Mouse (Mus musculus): Measurements from ENCODE around the gene Pate4. TPM values are rescaled to one million over a fixed set of nuclear protein-coding genes. Genes with fewer than 3 reads are reported as not detected.

The Pate4 gene
- polyA plus RNA-seq, 1 experiment: not detected

DNA sequence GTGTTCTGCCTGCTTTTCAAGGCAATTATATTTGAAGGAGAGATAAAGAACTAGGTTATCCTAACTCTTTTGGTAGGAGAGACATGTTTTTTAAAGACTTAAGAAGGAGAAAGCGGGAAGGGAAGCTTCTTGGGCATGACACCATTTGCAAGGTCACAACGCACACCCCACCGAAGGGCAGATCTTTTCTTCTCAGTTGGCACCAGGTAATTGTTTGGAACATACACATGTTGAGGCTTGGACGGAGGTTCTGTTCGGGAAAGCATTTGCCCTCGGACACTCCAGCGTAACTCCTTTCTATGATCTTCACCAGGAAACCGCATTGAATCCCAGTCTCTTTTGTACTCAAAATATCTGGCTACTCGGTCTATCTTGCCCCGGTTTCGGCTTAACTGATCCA is 50.7 kb downstream of the Pate4 start:
- peaks cover 3% of the 10 kb centered on the region for H3K36me3 ChIP-seq (ENCODE audit: control insufficient read depth, insufficient read depth, low read length)
- no peaks in the 10 kb centered on the region for H3K27me3 ChIP-seq (ENCODE audit: control insufficient read depth, insufficient read depth, low read length)
- H3K27ac ChIP-seq (ENCODE audit: control insufficient read depth, insufficient read depth, low read depth, low read length): no peak overlapping the region
- peaks cover 3% of the 10 kb centered on the region for H3K4me1 ChIP-seq (ENCODE audit: control insufficient read depth, insufficient read depth, low read length)
- H3K4me3 ChIP-seq (ENCODE audit: control insufficient read depth, low read depth, low read length): peak overlapping the region; percentile 13
- TF ChIP-seq CTCF (IDR thresholded peaks at IDR 0.05; ENCODE audit: control insufficient read depth, insufficient read depth, insufficient replicate concordance, low read depth, low read length) (no peak), POLR2A (IDR thresholded peaks at IDR 0.05; ENCODE audit: control insufficient read depth, low read depth, low read length) (no peak)

DNA sequence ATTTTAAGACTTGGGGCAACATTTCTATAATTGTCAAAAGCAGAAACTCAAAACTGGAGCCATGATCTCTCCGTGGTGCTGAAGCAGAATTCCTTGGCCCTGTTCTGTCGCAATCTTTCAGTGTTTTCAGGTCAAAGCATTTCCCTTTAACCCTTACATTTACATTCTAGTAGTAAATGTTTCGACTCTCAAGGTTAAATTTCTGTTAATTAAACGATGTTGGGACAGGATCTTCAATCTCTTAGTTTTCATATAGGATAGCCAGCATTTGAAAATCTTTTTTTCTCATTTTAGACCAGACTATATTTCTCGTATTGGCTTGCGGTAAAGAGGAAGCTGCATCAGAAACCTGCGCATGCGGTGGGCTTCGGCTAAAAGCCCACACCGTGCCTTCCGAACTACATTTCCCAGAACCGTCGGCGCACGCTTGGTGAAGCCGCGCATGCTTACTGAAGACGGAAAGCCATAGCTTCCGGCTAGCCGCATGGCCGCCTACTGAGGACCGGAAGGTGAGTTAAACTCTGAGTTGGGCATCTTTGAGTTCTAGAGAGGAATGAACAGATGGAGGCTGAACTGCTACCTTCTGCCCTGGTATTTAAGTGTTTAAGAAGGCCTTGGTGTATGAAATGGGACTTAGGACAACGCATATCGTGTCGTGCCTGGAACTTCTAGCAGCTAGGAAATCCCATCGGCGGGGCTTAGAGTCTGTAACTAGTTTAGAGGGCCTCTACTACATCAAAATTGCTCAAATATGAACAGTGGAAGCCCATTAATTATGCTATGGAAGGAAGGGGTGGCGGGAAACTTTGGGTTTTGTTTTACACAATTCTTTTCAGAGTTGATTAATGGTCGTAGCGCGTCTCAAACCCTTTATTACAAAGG is 52.5 kb downstream of the Pate4 start:
- peak overlapping the region; percentile 87 for H3K4me3 ChIP-seq (ENCODE audit: control insufficient read depth, low read depth, low read length)
- H3K36me3 ChIP-seq (ENCODE audit: control insufficient read depth, insufficient read depth, low read length): peaks cover 3% of the 10 kb centered on the region
- peak overlapping the region; percentile 39; the same call in 1 of the 2 replicates for H3K27ac ChIP-seq (ENCODE audit: control insufficient read depth, insufficient read depth, low read depth, low read length)
- TF ChIP-seq POLR2A (IDR thresholded peaks at IDR 0.05; ENCODE audit: control insufficient read depth, low read depth, low read length): peak; percentile 55; the same call in 1 of the 2 replicates
- no peak for TF ChIP-seq CTCF (IDR thresholded peaks at IDR 0.05; ENCODE audit: control insufficient read depth, insufficient read depth, insufficient replicate concordance, low read depth, low read length)
- H3K4me1 ChIP-seq (ENCODE audit: control insufficient read depth, insufficient read depth, low read length): peaks cover 3% of the 10 kb centered on the region
- no peaks in the 10 kb centered on the region for H3K27me3 ChIP-seq (ENCODE audit: control insufficient read depth, insufficient read depth, low read length)

DNA sequence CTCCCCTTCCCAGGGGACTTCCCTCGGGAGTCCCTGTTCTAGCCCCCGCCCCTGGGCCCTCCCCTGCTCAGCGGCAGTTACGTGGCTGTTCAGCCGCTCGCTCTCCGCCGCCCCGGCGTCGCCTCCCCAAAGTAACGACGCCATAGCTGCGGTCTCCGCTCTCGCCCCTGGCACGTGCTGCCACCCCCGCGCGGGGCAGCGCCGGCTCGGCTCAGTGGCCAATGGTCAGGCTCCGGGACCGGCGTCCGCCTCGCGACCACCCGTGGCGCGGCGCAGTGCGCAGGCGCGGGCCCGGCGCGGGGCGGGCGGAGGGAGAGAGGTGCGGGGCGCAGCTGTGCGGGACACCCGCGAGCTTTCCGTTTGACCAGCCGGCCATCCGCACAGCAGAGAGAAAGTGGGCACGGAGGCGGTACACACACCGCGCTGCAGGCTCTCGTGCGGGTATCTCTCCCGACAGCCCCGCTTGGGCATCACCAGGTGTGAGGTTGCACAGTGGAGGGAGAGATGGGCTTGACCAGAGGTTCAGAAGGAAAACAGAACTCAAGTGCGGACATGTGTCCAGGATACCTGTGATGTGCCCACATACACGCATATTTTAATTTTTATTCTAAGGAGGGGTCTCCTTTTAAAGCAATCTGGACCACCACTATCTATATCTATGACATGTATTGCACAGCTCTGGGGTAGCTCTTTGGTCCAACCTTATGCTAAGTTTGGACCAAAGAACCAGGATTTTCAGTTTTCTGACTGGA is 53.3 kb downstream of the Pate4 start, which contains the start of the genes Ddx25 and Pus3:
Gene Ddx25, minus strand, starts transcription at position 272 of the 752 bp plus-strand sequence.
Gene Pus3, plus strand, starts transcription at position 339 of the 752 bp plus-strand sequence.
- peaks cover 6% of the 10 kb centered on the region for H3K36me3 ChIP-seq (ENCODE audit: control insufficient read depth, insufficient read depth, low read length)
- H3K4me1 ChIP-seq (ENCODE audit: control insufficient read depth, insufficient read depth, low read length): peaks cover 3% of the 10 kb centered on the region
- TF ChIP-seq CTCF (IDR thresholded peaks at IDR 0.05; ENCODE audit: control insufficient read depth, insufficient read depth, insufficient replicate concordance, low read depth, low read length) (no peak), POLR2A (IDR thresholded peaks at IDR 0.05; ENCODE audit: control insufficient read depth, low read depth, low read length) (no peak)
- H3K27me3 ChIP-seq (ENCODE audit: control insufficient read depth, insufficient read depth, low read length): no peaks in the 10 kb centered on the region
- H3K4me3 ChIP-seq (ENCODE audit: control insufficient read depth, low read depth, low read length): peak within 1 kb of the TSS; percentile 87
- H3K27ac ChIP-seq (ENCODE audit: control insufficient read depth, insufficient read depth, low read depth, low read length): peak within 1 kb of the TSS; percentile 64

Other genes starting within 250 kb of the Pate4 start
- gene Cdon, start 190.8 kb downstream of the Pate4 start, polyA plus RNA-seq (2012; rRNA removed): 1.8 and 2.0 TPM in 2 replicates
- gene Gm1113, start 93.7 kb downstream of the Pate4 start, polyA plus RNA-seq (2012; rRNA removed): not detected in 2 replicates
- 63.9 and 71.2 TPM in 2 replicates for gene Ddx25, start 53.4 kb downstream of the Pate4 start, polyA plus RNA-seq (2012; rRNA removed)
- 2.8 and 3.5 TPM in 2 replicates for gene Pus3, start 53.3 kb downstream of the Pate4 start, polyA plus RNA-seq (2012; rRNA removed)
- gene Pate2, start 41.7 kb downstream of the Pate4 start, polyA plus RNA-seq (2012; rRNA removed): 1.1 and 2.3 TPM in 2 replicates
- gene Hyls1, start 41.5 kb downstream of the Pate4 start, polyA plus RNA-seq (2012; rRNA removed): 39.7 and 41.8 TPM in 2 replicates
- gene Pate3, start 36.3 kb upstream of the Pate4 start, polyA plus RNA-seq (2012; rRNA removed): 0.54 TPM in 1 of 2 replicates, not detected in the other
- 3.4 TPM in 1 of 2 replicates, not detected in the other for gene Pate1, start 75.4 kb upstream of the Pate4 start, polyA plus RNA-seq (2012; rRNA removed)
- gene Gm17677, start 129.1 kb upstream of the Pate4 start, polyA plus RNA-seq (2012; rRNA removed): not detected in 2 replicates
- not detected in 2 replicates for gene Gm17727, start 166.2 kb upstream of the Pate4 start, polyA plus RNA-seq (2012; rRNA removed)
- gene Gm27235, start 178.2 kb upstream of the Pate4 start, polyA plus RNA-seq (2012; rRNA removed): 0.38 and 0.67 TPM in 2 replicates
- gene D730048I06Rik, start 178.2 kb upstream of the Pate4 start, polyA plus RNA-seq (2012; rRNA removed): 0.27 and 2.9 TPM in 2 replicates
- not detected in 2 replicates for gene 9230110F15Rik, start 232.2 kb upstream of the Pate4 start, polyA plus RNA-seq (2012; rRNA removed)